Mouse (Mus musculus) C2C12 (cell line): Measurements from ENCODE around the gene Spint2.
A peak's percentile ranks its signal among the peaks of the same experiment; 100 is the strongest.

Experiments used
- CEBPB ChIP-seq: IDR thresholded peaks from one replicate; pipeline ENCODE4 v1.6.1; 2011; ENCODE audit warnings: low read depth, mild to moderate bottlenecking, control low read depth, moderate library complexity
- CTCF ChIP-seq: IDR thresholded peaks from one replicate; pipeline ENCODE4 v1.5.1; 2011; ENCODE audit not compliant: control insufficient read depth, insufficient read depth, insufficient read length
- USF1 ChIP-seq: IDR thresholded peaks from one replicate; pipeline ENCODE4 v1.6.1; 2011; ENCODE audit warnings: low read depth, mild to moderate bottlenecking, control low read depth, moderate library complexity

DNA sequence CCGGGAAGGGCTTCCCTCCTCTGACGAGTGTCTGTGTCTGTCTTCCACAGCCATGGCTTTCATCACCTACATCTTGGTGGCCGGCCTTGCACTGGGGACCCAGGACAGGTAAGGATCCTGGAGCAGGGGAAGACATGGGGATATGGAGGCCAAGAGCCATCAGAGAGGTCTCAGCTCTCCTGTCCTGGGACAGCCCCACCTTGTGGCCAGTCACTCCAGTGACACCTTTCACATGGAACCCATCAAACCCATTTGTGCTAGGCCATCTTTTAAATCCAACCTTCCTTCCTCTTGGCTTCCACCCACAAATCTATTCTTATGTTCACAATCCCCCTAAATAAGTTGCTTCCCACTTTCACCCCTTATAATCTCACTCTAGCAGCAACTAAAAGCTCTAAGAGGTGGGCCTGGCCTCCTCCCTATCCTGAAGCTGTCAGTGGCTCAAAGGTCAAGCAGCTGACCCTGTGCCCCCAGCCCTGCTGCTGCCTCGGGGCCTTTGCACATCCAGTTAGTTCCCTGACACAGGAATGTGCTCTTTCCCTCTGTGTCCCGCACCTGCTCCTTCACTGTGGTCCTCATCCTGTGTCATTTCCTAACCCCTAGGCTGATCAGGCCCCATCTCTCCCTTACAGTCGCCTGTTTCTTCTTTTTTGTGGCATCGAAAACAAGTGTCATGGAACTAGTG is 36.8 kb downstream of the Spint2 start:
- TF ChIP-seq USF1 (no peak), CTCF (peak; percentile 18), CEBPB (no peak)
